Mouse (Mus musculus) hindbrain, embryonic 14.5 days (tissue): Measurements from ENCODE around the gene Reps1. TPM values are rescaled to one million over a fixed set of nuclear protein-coding genes. Genes with fewer than 3 reads are reported as not detected.

Experiments
- ATAC-seq: fragments of 200-750 bp; cut with Nextera tagmentation; 2 replicates; pipeline ENCODE4 v1.8.0; 2017; ENCODE audit warnings: moderate number of reproducible peaks, mild to moderate bottlenecking, moderate TSS enrichment, moderate library complexity; ENCODE audit not compliant: low FRiP score
- DNase-seq: peaks from one replicate; pipeline ENCODE4 v3.0.0-alpha.2; 2015; ENCODE audit warnings: low spot score
- H3K27ac ChIP-seq: fragments of 300-500 bp; sonication (generic); 2 replicates; pipeline ENCODE4 v1.5.1; 2014; ENCODE audit warnings: mild to moderate bottlenecking, moderate library complexity
- H3K27me3 ChIP-seq: fragments of 300-500 bp; sonication (generic); 2 replicates; pipeline ENCODE4 v1.6.1; 2014; ENCODE audit warnings: mild to moderate bottlenecking, low read length, mixed read lengths; ENCODE audit not compliant: control insufficient read depth, insufficient read depth
- H3K36me3 ChIP-seq: fragments of 300-500 bp; sonication (generic); replicated peaks from 2 replicates; pipeline ENCODE4 v1.6.1; 2014; ENCODE audit not compliant: control insufficient read depth, insufficient read depth
- H3K4me1 ChIP-seq: fragments of 300-500 bp; sonication (generic); replicated peaks from 2 replicates; pipeline ENCODE4 v1.6.1; 2014; ENCODE audit warnings: antibody characterized with exemption, low read length, mixed read lengths; ENCODE audit not compliant: control insufficient read depth, insufficient read depth
- H3K4me2 ChIP-seq: fragments of 300-500 bp; sonication (generic); replicated peaks from 2 replicates; pipeline ENCODE4 v1.6.1; 2014; ENCODE audit warnings: mild to moderate bottlenecking, moderate library complexity
- H3K4me3 ChIP-seq: fragments of 300-500 bp; sonication (generic); replicated peaks from 2 replicates; pipeline ENCODE4 v1.5.1; 2014; ENCODE audit warnings: mild to moderate bottlenecking, low read length
- H3K9ac ChIP-seq: fragments of 300-500 bp; sonication (generic); 2 replicates; pipeline ENCODE4 v1.6.1; 2014
- H3K9me3 ChIP-seq: fragments of 300-500 bp; sonication (generic); 2 replicates; pipeline ENCODE4 v1.6.1; 2016; ENCODE audit warnings: low read length; ENCODE audit not compliant: control insufficient read depth
- WGBS: fragments of 180-500 bp; shearing (Covaris S2); extraction: QIAGEN DNeasy Blood & Tissue Kit; methylation state at CpG from one replicate; pipeline ENCODE4 v1.1.7; 2014; 5-methylcytosine and 5-hydroxymethylcytosine counted together
- polyA plus RNA-seq: library from polyadenylated mRNA; unstranded; fragments of >200 nt; fragmentation: Nextera tagmentation; extraction: Ambion mirVana; gene quantifications from 2 replicates; pipeline ENCODE4 v1.2.1, GENCODE M21; 2014

The Reps1 gene
- polyA plus RNA-seq, result 22.5 and 25.2 TPM in 2 replicates

GRCm38 (mm10) chr10:18055696-18056390, at the start of gene Reps1:
Gene Reps1 (plus strand): TSS chr10:18055861.
- WGBS, result under 1% methylated on average over 73 of the region's 90 CpGs
- Histone ChIP-seq H3K4me1 (peaks cover 26% of the 10 kb centered on the region), H3K9me3 (no peaks in the 10 kb centered on the region), H3K27me3 (no peaks in the 10 kb centered on the region), H3K27ac (peak within 1 kb of the TSS; percentile 96), H3K9ac (peak within 1 kb of the TSS; percentile 98), H3K4me3 (peak within 1 kb of the TSS; percentile 100), H3K4me2 (peak within 1 kb of the TSS; percentile 71), H3K36me3 (no peaks in the 10 kb centered on the region)
- peak; percentile 78 for ATAC-seq
- DNase-seq, result peak; percentile 61

- no peak for ATAC-seq
- Histone ChIP-seq H3K4me3 (no peak overlapping the region), H3K4me2 (no peak overlapping the region), H3K27ac (no peak overlapping the region), H3K27me3 (no peaks in the 10 kb centered on the region), H3K9me3 (no peaks in the 10 kb centered on the region), H3K4me1 (no peaks in the 10 kb centered on the region), H3K9ac (no peak overlapping the region), H3K36me3 (peaks cover 13% of the 10 kb centered on the region; the same call in 1 of the 2 replicates)
- no peak for DNase-seq
- 97% methylated on average over 1 of the region's 1 CpGs for WGBS
These were observed 48.9 kb upstream of the Reps1 start for GRCm38 (mm10) chr10:18006756-18007155.

- Histone ChIP-seq H3K9ac (no peak overlapping the region), H3K36me3 (peaks cover 13% of the 10 kb centered on the region; the same call in 1 of the 2 replicates), H3K27ac (no peak overlapping the region), H3K9me3 (no peaks in the 10 kb centered on the region), H3K4me3 (no peak overlapping the region), H3K4me1 (no peaks in the 10 kb centered on the region), H3K27me3 (no peaks in the 10 kb centered on the region), H3K4me2 (no peak overlapping the region)
- 92% methylated on average over 3 of the region's 3 CpGs for WGBS
- ATAC-seq, result no peak
- DNase-seq, result no peak
These were observed 48.4 kb upstream of the Reps1 start for GRCm38 (mm10) chr10:18007243-18007642.

- Histone ChIP-seq H3K9ac (no peak overlapping the region), H3K36me3 (peaks cover 13% of the 10 kb centered on the region; the same call in 1 of the 2 replicates), H3K27me3 (no peaks in the 10 kb centered on the region), H3K27ac (no peak overlapping the region), H3K4me2 (no peak overlapping the region), H3K4me3 (no peak overlapping the region), H3K4me1 (no peaks in the 10 kb centered on the region), H3K9me3 (no peaks in the 10 kb centered on the region)
- ATAC-seq, result no peak
- DNase-seq, result no peak
These were observed 47.5 kb upstream of the Reps1 start for GRCm38 (mm10) chr10:18008118-18008517.

DNA sequence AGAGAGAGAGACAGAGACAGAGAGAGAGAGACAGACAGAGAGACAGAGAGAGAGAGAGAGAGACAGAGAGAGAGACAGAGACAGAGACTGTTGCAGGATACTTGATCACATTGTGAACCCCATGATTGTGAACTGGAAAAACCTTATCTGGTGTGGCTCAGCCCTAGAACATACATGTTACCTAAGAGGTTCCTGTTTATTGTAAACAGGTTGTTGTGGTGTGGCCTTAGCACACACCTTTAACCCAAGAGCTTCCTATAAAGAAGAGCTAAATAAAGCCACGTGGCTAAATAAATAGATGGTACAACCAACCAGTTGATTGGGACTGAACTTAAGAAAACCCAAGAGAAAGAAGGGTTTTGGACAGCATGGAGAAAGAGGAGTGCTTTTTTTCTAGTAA, 45.9 kb upstream of the Reps1 start:
- WGBS, result 96% methylated on average over 1 of the region's 1 CpGs
- Histone ChIP-seq H3K4me3 (no peak overlapping the region), H3K4me1 (no peaks in the 10 kb centered on the region), H3K9me3 (no peaks in the 10 kb centered on the region), H3K27ac (no peak overlapping the region), H3K36me3 (peaks cover 20% of the 10 kb centered on the region), H3K4me2 (no peak overlapping the region), H3K27me3 (no peaks in the 10 kb centered on the region), H3K9ac (no peak overlapping the region)
- DNase-seq, result no peak
- ATAC-seq, result no peak

DNA sequence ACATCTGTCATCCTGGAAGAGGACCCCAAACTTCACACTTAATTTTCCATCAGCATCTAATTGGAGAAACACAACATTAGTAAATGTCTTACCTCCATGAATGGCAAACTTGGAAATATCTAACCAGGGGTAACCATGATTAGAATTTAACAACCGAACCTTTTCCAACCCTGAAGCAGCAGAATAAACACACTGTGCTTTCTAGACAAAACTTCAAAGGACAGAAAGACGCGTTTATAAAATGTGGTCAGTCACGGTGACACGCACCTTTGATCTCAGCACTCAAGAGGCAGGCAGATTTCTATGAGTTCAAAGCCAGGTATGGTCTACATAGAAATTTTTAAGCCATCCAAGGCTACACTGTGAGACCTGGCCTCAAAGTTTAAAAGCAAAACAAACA, 43.9 kb upstream of the Reps1 start:
- no peak overlapping the region for H3K9ac ChIP-seq
- peaks cover 25% of the 10 kb centered on the region for H3K36me3 ChIP-seq
- WGBS, result 85% methylated on average over 5 of the region's 5 CpGs
- ATAC-seq (no peak), DNase-seq (no peak)
- H3K4me2 ChIP-seq, result no peak overlapping the region
- H3K27me3 ChIP-seq, result no peaks in the 10 kb centered on the region
- no peaks in the 10 kb centered on the region for H3K4me1 ChIP-seq
- H3K27ac ChIP-seq, result no peak overlapping the region
- H3K9me3 ChIP-seq, result no peaks in the 10 kb centered on the region
- H3K4me3 ChIP-seq, result no peak overlapping the region

GRCm38 (mm10) chr10:18020443-18020842, 35.2 kb upstream of the Reps1 start:
- DNase-seq (no peak), ATAC-seq (no peak)
- 69% methylated on average over 7 of the region's 7 CpGs for WGBS
- no peak overlapping the region for H3K27ac ChIP-seq
- H3K4me3 ChIP-seq, result no peak overlapping the region
- 0 out of 2 replicates have a peak, but pooled peaks cover 6% of the 10 kb centered on the region for H3K4me1 ChIP-seq
- no peaks in the 10 kb centered on the region for H3K9me3 ChIP-seq
- H3K36me3 ChIP-seq, result peaks cover 22% of the 10 kb centered on the region
- H3K9ac ChIP-seq, result no peak overlapping the region
- no peak overlapping the region for H3K4me2 ChIP-seq
- no peaks in the 10 kb centered on the region for H3K27me3 ChIP-seq

DNA sequence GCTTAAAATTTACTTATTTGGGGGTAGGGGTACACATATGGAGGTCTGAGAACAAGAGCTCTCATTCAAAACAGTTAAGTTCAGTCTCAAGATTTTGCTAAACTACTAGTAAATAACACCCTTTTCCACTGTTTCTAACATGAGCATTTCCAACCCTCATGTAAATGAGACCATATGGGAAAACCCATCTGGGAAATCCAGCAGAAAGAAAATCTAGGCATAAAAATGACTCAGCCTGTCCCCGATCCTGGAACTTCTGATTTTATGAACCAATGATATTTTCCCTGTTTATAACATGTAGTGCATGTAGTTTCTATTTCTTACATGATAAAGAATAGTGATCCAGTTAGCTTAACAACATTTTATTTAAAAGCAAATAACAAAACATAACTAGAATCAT, 34.8 kb upstream of the Reps1 start:
- Histone ChIP-seq H3K9me3 (no peaks in the 10 kb centered on the region), H3K27ac (no peak overlapping the region), H3K4me1 (0 out of 2 replicates have a peak, but pooled peaks cover 6% of the 10 kb centered on the region), H3K9ac (no peak overlapping the region), H3K4me3 (no peak overlapping the region), H3K27me3 (no peaks in the 10 kb centered on the region), H3K36me3 (peaks cover 22% of the 10 kb centered on the region), H3K4me2 (peak overlapping the region; percentile 62; the same call in 1 of the 2 replicates)
- ATAC-seq (no peak), DNase-seq (no peak)
- WGBS, result 38% methylated on average over 1 of the region's 1 CpGs

DNA sequence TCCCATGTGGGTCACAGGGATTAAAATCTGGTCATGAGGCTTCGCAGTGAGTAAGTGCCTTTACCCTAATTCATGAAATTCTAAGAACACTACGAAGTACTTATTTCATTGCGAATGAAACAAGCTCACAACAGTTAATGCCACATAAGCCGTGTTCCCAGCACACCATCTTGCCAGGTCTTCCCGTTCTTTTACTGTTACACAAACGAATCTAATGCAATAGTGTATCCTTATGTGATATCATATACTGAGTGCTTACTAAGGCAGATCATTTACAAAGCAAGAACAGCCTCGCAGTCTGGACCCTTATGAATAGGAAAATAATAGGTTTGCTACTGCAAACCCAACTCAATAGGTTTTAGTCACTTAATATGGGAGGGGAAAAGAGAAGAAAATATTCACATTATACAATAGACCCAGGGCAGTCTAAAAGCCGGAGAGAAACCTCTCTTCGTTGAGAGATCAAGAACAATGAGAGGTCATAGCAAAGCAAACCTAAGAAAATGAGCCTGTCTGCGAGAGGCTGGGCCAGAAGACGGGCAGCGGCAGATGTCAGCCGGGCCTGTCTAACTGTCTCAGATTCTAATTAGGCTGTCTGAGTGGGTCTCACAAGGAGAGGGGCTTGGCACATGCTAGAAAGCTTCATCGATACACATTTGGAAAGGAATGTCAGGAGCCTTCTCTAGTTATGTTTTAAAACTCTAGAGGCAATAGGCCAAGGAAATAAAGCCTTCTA, 33.9 kb upstream of the Reps1 start:
- Histone ChIP-seq H3K27ac (peak overlapping the region; percentile 92), H3K27me3 (no peaks in the 10 kb centered on the region), H3K36me3 (peaks cover 18% of the 10 kb centered on the region), H3K4me3 (peak overlapping the region; percentile 70), H3K4me1 (0 out of 2 replicates have a peak, but pooled peaks cover 6% of the 10 kb centered on the region), H3K9ac (peak overlapping the region; percentile 94), H3K4me2 (peak overlapping the region; percentile 62), H3K9me3 (no peaks in the 10 kb centered on the region)
- 25% methylated on average over 14 of the region's 14 CpGs for WGBS
- ATAC-seq, result peak; percentile 18
- DNase-seq, result peak; percentile 57
